Mouse (Mus musculus): Measurements from ENCODE around the gene Ttc14.

- TF ChIP-seq CTCF (IDR thresholded peaks at IDR 0.05; ENCODE audit: low read depth, low read length) (no peak), EP300 (IDR thresholded peaks at IDR 0.05; ENCODE audit: insufficient read depth, low read depth, low read length) (no peak)
Measured at GRCm38 (mm10) chr3:33853062-33853461, 53.4 kb downstream of the Ttc14 start.

All from ES-Bruce4 (cell line).